Mouse (Mus musculus): ENCODE results near the gene Gmppb.

The Gmppb gene

GRCm38 (mm10) chr9:108082988-108083431, 34.0 kb downstream of the Gmppb start, which contains the start of gene Rnf123:
Rnf123 (minus strand) TSS chr9:108083346.
- DNase-seq, result no peak

GRCm38 (mm10) chr9:108083561-108083960, 34.5 kb downstream of the Gmppb start:
- no peak for DNase-seq

- DNase-seq, result peak; percentile 74
Observed at GRCm38 (mm10) chr9:108085261-108085660, 36.2 kb downstream of the Gmppb start.

- DNase-seq, result peak; percentile 88
Observed at GRCm38 (mm10) chr9:108090611-108091120, 41.6 kb downstream of the Gmppb start.

GRCm38 (mm10) chr9:108093586-108093985, 44.5 kb downstream of the Gmppb start:
- DNase-seq, result no peak

GRCm38 (mm10) chr9:108094184-108094941, 45.3 kb downstream of the Gmppb start, which contains the start of gene Apeh:
Apeh (minus strand) TSS chr9:108094606.
- DNase-seq, result peak; percentile 97

- DNase-seq, result peak; percentile 61
Observed at GRCm38 (mm10) chr9:108094998-108095411, 46.0 kb downstream of the Gmppb start.

GRCm38 (mm10) chr9:108095518-108095917, 46.5 kb downstream of the Gmppb start:
- DNase-seq, result peak; percentile 57

GRCm38 (mm10) chr9:108095949-108096712, 47.1 kb downstream of the Gmppb start:
- no peak for DNase-seq

- no peak for DNase-seq
Observed at GRCm38 (mm10) chr9:108099619-108100018, 50.6 kb downstream of the Gmppb start.

Measured in kidney, adult 11 months (tissue).